Mouse (Mus musculus) heart, embryonic 10.5 days (tissue): ENCODE data around the gene Birc5. TPM values are rescaled to one million over a fixed set of nuclear protein-coding genes. Genes with fewer than 3 reads are reported as not detected.

Source experiments
- DNase-seq: peaks from one replicate; pipeline ENCODE4 v3.0.0-alpha.2; 2017; ENCODE audit warnings: low spot score
- H3K27ac ChIP-seq: fragments of 300-500 bp; sonication (generic); 2 replicates; pipeline ENCODE4 v1.5.1; 2016; ENCODE audit warnings: mild to moderate bottlenecking
- H3K27me3 ChIP-seq: fragments of 300-500 bp; sonication (generic); 2 replicates; pipeline ENCODE4 v1.6.1; 2016; ENCODE audit warnings: mild to moderate bottlenecking; ENCODE audit not compliant: poor library complexity, insufficient read depth, severe bottlenecking
- H3K36me3 ChIP-seq: fragments of 300-500 bp; sonication (generic); 2 replicates; pipeline ENCODE4 v1.6.1; 2016; ENCODE audit warnings: mild to moderate bottlenecking, moderate library complexity
- H3K4me1 ChIP-seq: fragments of 300-500 bp; sonication (generic); 2 replicates; pipeline ENCODE4 v1.6.1; 2016; ENCODE audit warnings: mild to moderate bottlenecking
- H3K4me3 ChIP-seq: fragments of 300-500 bp; sonication (generic); 2 replicates; pipeline ENCODE4 v1.5.1; 2016; ENCODE audit warnings: mild to moderate bottlenecking, moderate library complexity
- H3K9me3 ChIP-seq: fragments of 300-500 bp; sonication (generic); 2 replicates; pipeline ENCODE4 v1.6.1; 2016; ENCODE audit warnings: mild to moderate bottlenecking, moderate library complexity
- WGBS: fragments of 180-500 bp; shearing (Covaris S2); methylation state at CpG from one replicate; pipeline ENCODE4 v1.1.7; 2016; 5-methylcytosine and 5-hydroxymethylcytosine counted together
- polyA plus RNA-seq: library from polyadenylated mRNA; unstranded; fragments of >200 nt; fragmentation: Nextera tagmentation; extraction: Ambion mirVana; gene quantifications from 2 replicates; pipeline ENCODE4 v1.2.1, GENCODE M21; 2016

The Birc5 gene
- polyA plus RNA-seq, 1 experiment from 2014 or later, result 334 TPM

GRCm38 (mm10) chr11:117881787-117882186, 32.7 kb downstream of the Birc5 start:
- peaks cover 15% of the 10 kb centered on the region for H3K27me3 ChIP-seq
- peak overlapping the region; percentile 74 for H3K27ac ChIP-seq
- no peaks in the 10 kb centered on the region for H3K36me3 ChIP-seq
- no peaks in the 10 kb centered on the region for H3K9me3 ChIP-seq
- no peak overlapping the region for H3K4me3 ChIP-seq
- peaks cover 60% of the 10 kb centered on the region for H3K4me1 ChIP-seq
- WGBS, result 13% methylated on average over 8 of the region's 8 CpGs
- DNase-seq, result no peak

- Histone ChIP-seq H3K27me3 (peaks cover 17% of the 10 kb centered on the region), H3K9me3 (no peaks in the 10 kb centered on the region), H3K4me1 (peaks cover 56% of the 10 kb centered on the region), H3K27ac (peak overlapping the region; percentile 74), H3K36me3 (no peaks in the 10 kb centered on the region), H3K4me3 (no peak overlapping the region)
- no peak for DNase-seq
- WGBS, result 68% methylated on average over 1 of the region's 1 CpGs
These were observed 33.2 kb downstream of the Birc5 start for GRCm38 (mm10) chr11:117882208-117882607.

- Histone ChIP-seq H3K9me3 (no peaks in the 10 kb centered on the region), H3K4me1 (peaks cover 53% of the 10 kb centered on the region), H3K27me3 (peaks cover 46% of the 10 kb centered on the region), H3K4me3 (no peak overlapping the region), H3K27ac (peak overlapping the region; percentile 62), H3K36me3 (no peaks in the 10 kb centered on the region)
- no peak for DNase-seq
- 57% methylated on average over 5 of the region's 5 CpGs for WGBS
These were observed 36.9 kb downstream of the Birc5 start for GRCm38 (mm10) chr11:117886000-117886399.

- Histone ChIP-seq H3K4me1 (peaks cover 50% of the 10 kb centered on the region), H3K4me3 (peak overlapping the region; percentile 51), H3K27me3 (peaks cover 66% of the 10 kb centered on the region), H3K27ac (peak overlapping the region; percentile 80), H3K36me3 (no peaks in the 10 kb centered on the region), H3K9me3 (no peaks in the 10 kb centered on the region)
- DNase-seq, result no peak
- 15% methylated on average over 20 of the region's 20 CpGs for WGBS
These were observed 39.3 kb downstream of the Birc5 start for GRCm38 (mm10) chr11:117888168-117888852.

GRCm38 (mm10) chr11:117888853-117889822, 40.1 kb downstream of the Birc5 start:
- Histone ChIP-seq H3K4me1 (peaks cover 50% of the 10 kb centered on the region), H3K27me3 (peaks cover 62% of the 10 kb centered on the region), H3K36me3 (no peaks in the 10 kb centered on the region), H3K27ac (peak overlapping the region; percentile 80), H3K4me3 (peak overlapping the region; percentile 51), H3K9me3 (no peaks in the 10 kb centered on the region)
- WGBS, result 4% methylated on average over 33 of the region's 33 CpGs
- no peak for DNase-seq

- WGBS, result 11% methylated on average over 11 of the region's 11 CpGs
- Histone ChIP-seq H3K4me1 (peaks cover 50% of the 10 kb centered on the region), H3K27me3 (peaks cover 65% of the 10 kb centered on the region), H3K4me3 (peak overlapping the region; percentile 51), H3K27ac (peak overlapping the region; percentile 80), H3K9me3 (no peaks in the 10 kb centered on the region), H3K36me3 (no peaks in the 10 kb centered on the region)
- no peak for DNase-seq
These were observed 40.9 kb downstream of the Birc5 start for GRCm38 (mm10) chr11:117889887-117890340.

- H3K4me3 ChIP-seq, result peak overlapping the region; percentile 51
These were observed 41.6 kb downstream of the Birc5 start for GRCm38 (mm10) chr11:117890519-117891282.

GRCm38 (mm10) chr11:117891581-117892175, 42.6 kb downstream of the Birc5 start:
- WGBS, result 90% methylated on average over 19 of the region's 19 CpGs
- DNase-seq, result no peak
- Histone ChIP-seq H3K4me1 (peaks cover 52% of the 10 kb centered on the region), H3K27me3 (peaks cover 64% of the 10 kb centered on the region), H3K36me3 (no peaks in the 10 kb centered on the region), H3K4me3 (no peak overlapping the region), H3K27ac (no peak overlapping the region), H3K9me3 (no peaks in the 10 kb centered on the region)

More at GRCm38 (mm10) chr11:117890519-117891282, 41.6 kb downstream of the Birc5 start:
- Histone ChIP-seq H3K36me3 (no peaks in the 10 kb centered on the region), H3K27ac (peak overlapping the region; percentile 80), H3K4me1 (peaks cover 50% of the 10 kb centered on the region), H3K27me3 (peaks cover 70% of the 10 kb centered on the region), H3K9me3 (no peaks in the 10 kb centered on the region)
- 13% methylated on average over 13 of the region's 13 CpGs for WGBS
- DNase-seq, result no peak

GRCm38 (mm10) chr11:117892199-117892598, 43.1 kb downstream of the Birc5 start:
- no peaks in the 10 kb centered on the region for H3K9me3 ChIP-seq
- no peak overlapping the region for H3K27ac ChIP-seq
- WGBS, result 47% methylated on average over 6 of the region's 6 CpGs
- no peaks in the 10 kb centered on the region for H3K36me3 ChIP-seq
- DNase-seq, result no peak
- peaks cover 61% of the 10 kb centered on the region for H3K27me3 ChIP-seq
- no peak overlapping the region for H3K4me3 ChIP-seq
- peaks cover 54% of the 10 kb centered on the region for H3K4me1 ChIP-seq

GRCm38 (mm10) chr11:117894676-117895075, 45.6 kb downstream of the Birc5 start:
- Histone ChIP-seq H3K36me3 (no peaks in the 10 kb centered on the region), H3K27ac (no peak overlapping the region), H3K27me3 (peaks cover 43% of the 10 kb centered on the region), H3K9me3 (no peaks in the 10 kb centered on the region), H3K4me1 (peaks cover 38% of the 10 kb centered on the region), H3K4me3 (no peak overlapping the region)
- 49% methylated on average over 10 of the region's 10 CpGs for WGBS
- no peak for DNase-seq

GRCm38 (mm10) chr11:117896533-117896932, 47.5 kb downstream of the Birc5 start:
- peaks cover 20% of the 10 kb centered on the region for H3K4me1 ChIP-seq
- peaks cover 26% of the 10 kb centered on the region for H3K27me3 ChIP-seq
- 0 out of 2 replicates have a peak overlapping the region, but pooled peaks have one; percentile 22 for H3K27ac ChIP-seq
- H3K9me3 ChIP-seq, result 0 out of 2 replicates have a peak, but pooled peaks cover 4% of the 10 kb centered on the region
- no peak overlapping the region; the same call in 1 of the 2 replicates for H3K4me3 ChIP-seq
- no peak for DNase-seq
- H3K36me3 ChIP-seq, result no peaks in the 10 kb centered on the region
- WGBS, result 41% methylated on average over 2 of the region's 2 CpGs

- WGBS, result 56% methylated on average over 2 of the region's 2 CpGs
- DNase-seq, result no peak
- H3K36me3 ChIP-seq, result no peaks in the 10 kb centered on the region
- H3K9me3 ChIP-seq, result 0 out of 2 replicates have a peak, but pooled peaks cover 4% of the 10 kb centered on the region
- no peak overlapping the region for H3K27ac ChIP-seq
- H3K4me1 ChIP-seq, result peaks cover 3% of the 10 kb centered on the region; the same call in 1 of the 2 replicates
- H3K4me3 ChIP-seq, result no peak overlapping the region
- 0 out of 2 replicates have a peak, but pooled peaks cover 3% of the 10 kb centered on the region for H3K27me3 ChIP-seq
These were observed 53.2 kb downstream of the Birc5 start for GRCm38 (mm10) chr11:117902282-117902681.
